Mouse (Mus musculus): ENCODE measurements around the gene Cckbr.

- TF ChIP-seq CTCF (conservative IDR thresholded peaks at IDR 0.05; ENCODE audit: low read length) (no peak), POU5F1 (IDR thresholded peaks at IDR 0.05; ENCODE audit: borderline replicate concordance, low read length) (no peak), NANOG (IDR thresholded peaks at IDR 0.05; ENCODE audit: borderline replicate concordance, low read length) (no peak)
Measured at GRCm38 (mm10) chr7:105478344-105478743, 52.8 kb downstream of the Cckbr start.

Measured in E14TG2a.4 (cell line).